Mouse (Mus musculus) megakaryocyte, embryonic 14.5 days (primary cell): ENCODE results near the gene Tmem178b.

Source experiments
- FLI1 ChIP-seq: IDR thresholded peaks from 2 replicates; pipeline ENCODE4 v1.6.1; 2012; ENCODE audit warnings: low read length, inconsistent platforms, mixed read lengths
- GATA1 ChIP-seq: IDR thresholded peaks from 3 replicates; pipeline ENCODE4 v1.6.1; 2012; ENCODE audit warnings: mixed read lengths, low read length, inconsistent platforms, borderline replicate concordance

DNA sequence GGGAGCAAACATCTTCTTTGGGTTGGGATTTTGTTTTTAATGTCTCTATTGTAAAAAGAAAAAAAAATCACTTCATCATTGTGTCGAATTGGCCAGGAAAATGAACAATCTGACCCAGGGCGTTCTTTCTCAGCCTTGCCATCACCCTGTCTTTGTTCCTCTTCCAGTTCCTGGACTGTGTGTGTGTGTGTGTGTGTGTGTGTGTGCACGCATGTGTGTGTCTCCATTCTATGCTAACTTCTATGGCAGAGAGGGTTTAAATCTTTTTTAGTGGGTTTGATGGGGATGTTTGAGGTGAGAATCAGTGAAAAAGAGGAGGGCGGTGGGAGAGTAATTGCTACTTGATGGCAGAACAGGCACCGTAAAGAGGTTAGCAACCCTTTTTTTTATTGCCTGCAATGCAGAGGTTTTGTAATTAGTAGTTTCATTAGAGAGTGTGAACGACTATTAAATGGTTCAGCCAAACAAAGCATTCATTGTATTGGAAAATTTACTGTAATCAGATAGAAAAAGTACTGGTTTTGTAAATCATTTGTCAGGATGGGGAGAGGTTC is 30.2 kb downstream of the Tmem178b start:
- TF ChIP-seq GATA1, result no peak
- no peak for TF ChIP-seq FLI1
